Comparison of ENCODE assay signal across 8 mouse cellular contexts in genomic region chr11:74522487-74523209, GRCm38 (mm10).
DNase-seq lines count a peak whose midpoint lies in the region; ATAC-seq and TF ChIP-seq lines count a peak whose summit lies in the region.

No protein-coding gene starts in this region.

- H3K4me2 ChIP-seq in forebrain, embryonic 12.5 days = peak overlapping the region; percentile 93
- peak overlapping the region; percentile 97 for H3K4me2 ChIP-seq in hindbrain, embryonic 11.5 days (replicated peaks; ENCODE audit: low read depth, low read length)

- peak overlapping the region; percentile 89 for H3K9ac ChIP-seq in ES-Bruce4 (ENCODE audit: low read depth, poor library complexity, severe bottlenecking)
- peak overlapping the region; percentile 65 for H3K9ac ChIP-seq in forebrain, embryonic 12.5 days
- peak overlapping the region; percentile 60 for H3K9ac ChIP-seq in hindbrain, embryonic 11.5 days (ENCODE audit: low read depth, low read length)

- ATAC-seq in forebrain, embryonic 12.5 days (ENCODE audit: low FRiP score) = peak; percentile 77
- ATAC-seq in hindbrain, embryonic 11.5 days (ENCODE audit: low FRiP score) = peak; percentile 75
- no peak for ATAC-seq in erythroid progenitor cell, adult 5-6 weeks (replicated peaks; ENCODE audit: low FRiP score, poor library complexity, severe bottlenecking)

- no peaks in the 10 kb centered on the region for H3K9me3 ChIP-seq in ES-Bruce4 (replicated peaks; ENCODE audit: control insufficient read depth, insufficient read depth, low read length, poor library complexity, severe bottlenecking)
- H3K9me3 ChIP-seq in forebrain, embryonic 12.5 days = no peaks in the 10 kb centered on the region
- no peaks in the 10 kb centered on the region for H3K9me3 ChIP-seq in hindbrain, embryonic 11.5 days (ENCODE audit: control insufficient read depth, low read length)

- TF ChIP-seq CTCF in ES-Bruce4 (IDR thresholded peaks at IDR 0.05; ENCODE audit: low read depth, low read length) = no peak
- no peak for TF ChIP-seq CTCF in small intestine, adult 2 months (IDR thresholded peaks at IDR 0.05; ENCODE audit: extremely low read depth, insufficient read length, insufficient replicate concordance, low read depth, low read length)

- no peak for TF ChIP-seq EP300 in ES-Bruce4 (IDR thresholded peaks at IDR 0.05; ENCODE audit: insufficient read depth, low read depth, low read length)

- peaks cover 10% of the 10 kb centered on the region for H3K27me3 ChIP-seq in ES-Bruce4 (ENCODE audit: control insufficient read depth, insufficient read depth, low read length, poor library complexity, severe bottlenecking)
- H3K27me3 ChIP-seq in forebrain, embryonic 12.5 days = peaks cover 68% of the 10 kb centered on the region
- H3K27me3 ChIP-seq in hindbrain, embryonic 11.5 days (ENCODE audit: control insufficient read depth, insufficient read depth, low read length) = peaks cover 30% of the 10 kb centered on the region
- no peaks in the 10 kb centered on the region for H3K27me3 ChIP-seq in small intestine, adult 2 months (ENCODE audit: control insufficient read depth, insufficient read depth, low read length)

- H3K36me3 ChIP-seq in ES-Bruce4 (ENCODE audit: control insufficient read depth, insufficient read depth, low read length, poor library complexity, severe bottlenecking) = no peaks in the 10 kb centered on the region
- H3K36me3 ChIP-seq in forebrain, embryonic 12.5 days (replicated peaks) = no peaks in the 10 kb centered on the region
- no peaks in the 10 kb centered on the region for H3K36me3 ChIP-seq in hindbrain, embryonic 11.5 days (ENCODE audit: control insufficient read depth, insufficient read depth, low read length)
- H3K36me3 ChIP-seq in small intestine, adult 2 months (ENCODE audit: control insufficient read depth, insufficient read depth, low read length) = no peaks in the 10 kb centered on the region

- peak overlapping the region; percentile 84 for H3K4me3 ChIP-seq in ES-Bruce4 (ENCODE audit: low read depth, low read length)
- H3K4me3 ChIP-seq in forebrain, embryonic 12.5 days (replicated peaks) = peak overlapping the region; percentile 67
- peak overlapping the region; percentile 64 for H3K4me3 ChIP-seq in hindbrain, embryonic 11.5 days (ENCODE audit: low read depth, low read length)
- peak overlapping the region; percentile 82 for H3K4me3 ChIP-seq in small intestine, adult 2 months (ENCODE audit: low read depth, low read length)

- no peak for TF ChIP-seq POLR2A in ES-Bruce4 (IDR thresholded peaks at IDR 0.05; ENCODE audit: insufficient read depth, low read length)
- TF ChIP-seq POLR2A in small intestine, adult 2 months (IDR thresholded peaks at IDR 0.05; ENCODE audit: low read depth, low read length) = no peak; the same call in 1 of the 2 replicates

- DNase-seq in adrenal gland, postnatal 36 days = peak; percentile 77 to 85
- peak; percentile 69 for DNase-seq in hindbrain, embryonic 11.5 days (ENCODE audit: low spot score)
- DNase-seq in layer of hippocampus, postnatal 36 days = peak; percentile 56 to 67
- peak; percentile 47 for DNase-seq in mesoderm, embryonic 11.5 days (ENCODE audit: low read depth, low spot score)

- peaks cover 4% of the 10 kb centered on the region for H3K4me1 ChIP-seq in ES-Bruce4 (ENCODE audit: control insufficient read depth, insufficient read depth, low read length)
- peaks cover 32% of the 10 kb centered on the region for H3K4me1 ChIP-seq in forebrain, embryonic 12.5 days
- H3K4me1 ChIP-seq in hindbrain, embryonic 11.5 days (replicated peaks; ENCODE audit: control insufficient read depth, insufficient read depth, low read length) = peaks cover 4% of the 10 kb centered on the region; the same call in 1 of the 2 replicates
- H3K4me1 ChIP-seq in small intestine, adult 2 months (ENCODE audit: control insufficient read depth, insufficient read depth, insufficient read length, low read length) = peaks cover 16% of the 10 kb centered on the region

- WGBS in forebrain, embryonic 12.5 days = 1% methylated on average over 68 of the region's 87 CpGs
- WGBS in hindbrain, embryonic 11.5 days = 1% methylated on average over 50 of the region's 87 CpGs
- WGBS in small intestine, adult 2 months = under 1% methylated on average over 85 of the region's 87 CpGs

- H3K27ac ChIP-seq in ES-Bruce4 (ENCODE audit: insufficient read depth, low read length) = no peak overlapping the region
- H3K27ac ChIP-seq in forebrain, embryonic 12.5 days = no peak overlapping the region
- H3K27ac ChIP-seq in hindbrain, embryonic 11.5 days (ENCODE audit: low read depth, low read length) = peak overlapping the region; percentile 58
- peak overlapping the region; percentile 54 for H3K27ac ChIP-seq in small intestine, adult 2 months (ENCODE audit: insufficient read depth, low read depth, low read length)

Comparison
In these comparisons a context has a peak if more than half of its experiments do, and no peak if none do; other contexts are left out.
1. H3K27ac ChIP-seq: peak in hindbrain, embryonic 11.5 days (single experiment) and small intestine, adult 2 months (single experiment); none in ES-Bruce4 (single experiment) and forebrain, embryonic 12.5 days (single experiment).
2. Peak in every context shown above with its lines, with median percentiles within 50 percentile points of each other: H3K4me3 ChIP-seq, H3K9ac ChIP-seq and DNase-seq.